Mouse (Mus musculus): ENCODE data around the gene Olfr686.

The Olfr686 gene

DNA sequence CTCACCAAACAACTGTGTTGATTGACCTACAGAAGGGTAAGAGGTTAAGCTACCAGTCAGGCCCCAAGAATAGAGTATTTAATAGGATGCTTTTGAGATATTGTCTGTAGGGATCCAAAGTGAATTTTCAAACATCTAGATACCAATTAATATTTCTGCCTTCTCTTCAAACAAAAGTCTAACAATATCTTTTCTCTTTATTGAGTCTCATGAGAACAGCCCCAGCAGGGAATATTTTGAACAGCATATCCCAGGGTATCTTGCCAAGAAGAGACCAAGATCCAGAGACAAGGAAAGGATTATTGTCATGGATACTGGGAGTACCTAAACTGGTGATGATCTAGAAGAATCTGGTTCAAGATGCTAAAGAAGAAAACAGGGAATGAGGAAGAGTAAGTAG lies at the start of gene Olfr686:
Gene Olfr686 (minus strand): TSS at position 101 of the 400 bp plus-strand sequence.
- in situ Hi-C loops (cut with MseI, MboI): no loop called here

DNA sequence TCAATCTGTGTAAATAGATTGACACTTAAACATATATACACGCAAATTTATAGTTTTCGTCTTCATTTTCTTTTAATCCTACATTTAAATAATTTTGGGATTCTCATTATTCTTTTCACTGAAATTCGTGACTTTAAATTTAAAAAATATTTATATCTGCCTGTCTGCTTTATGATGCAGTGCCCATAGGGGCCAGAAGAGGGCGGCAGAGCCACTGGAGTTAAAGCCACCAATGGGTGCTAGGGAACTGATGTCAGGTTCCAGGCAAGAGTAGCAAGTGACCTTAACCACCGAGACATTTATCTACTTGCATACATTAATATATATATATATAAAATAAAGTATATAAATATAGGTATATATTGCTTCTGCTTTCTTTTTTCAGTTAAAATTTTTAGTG lies 49.4 kb upstream of the Olfr686 start:
- in situ Hi-C loops (cut with MseI, MboI): loop anchor here in 1 of 2 experiments (10.0 kb wide), 1 partner anchor 268 kb away; no protein-coding TSS in a partner anchor

DNA sequence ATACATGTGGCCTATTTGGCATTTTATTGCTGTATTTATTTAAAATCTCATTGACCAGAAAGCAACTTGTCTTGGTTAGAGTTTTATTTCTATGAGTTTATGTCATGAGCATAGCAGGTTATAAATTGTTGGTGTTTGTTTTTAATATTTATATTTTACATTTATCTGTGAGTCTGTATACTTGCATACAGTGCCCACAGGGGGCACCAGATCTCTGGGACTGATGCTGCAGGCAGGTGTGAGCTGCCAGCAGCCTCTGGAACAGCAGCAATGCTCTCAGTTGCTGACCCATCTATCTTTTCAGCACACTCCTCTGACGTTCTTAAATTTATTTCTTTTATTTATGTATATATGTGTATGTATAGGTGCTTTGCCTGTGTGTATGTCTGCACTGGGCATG lies 40.9 kb upstream of the Olfr686 start:
- in situ Hi-C loops (cut with MseI, MboI): no loop called here

DNA sequence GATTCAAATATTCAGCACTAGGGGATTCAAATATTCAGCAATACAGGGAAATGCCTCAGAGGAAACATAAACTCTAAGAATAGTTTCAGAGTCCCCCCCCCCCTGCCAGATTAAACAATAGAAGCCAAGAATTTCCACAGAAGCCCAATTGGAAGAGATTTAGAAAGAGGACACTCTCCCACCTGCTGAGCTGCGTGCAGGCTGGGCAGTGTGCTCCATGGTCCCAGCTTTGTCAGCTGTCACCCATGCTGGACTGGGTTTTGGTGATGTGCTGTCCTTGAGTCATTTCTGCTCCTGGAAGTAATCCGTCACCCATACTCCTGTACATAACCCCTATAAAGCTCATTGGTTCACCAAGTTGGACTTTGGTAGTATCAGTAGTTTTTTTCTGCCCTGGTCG lies 40.4 kb upstream of the Olfr686 start:
- in situ Hi-C loops (cut with MseI, MboI): no loop called here

DNA sequence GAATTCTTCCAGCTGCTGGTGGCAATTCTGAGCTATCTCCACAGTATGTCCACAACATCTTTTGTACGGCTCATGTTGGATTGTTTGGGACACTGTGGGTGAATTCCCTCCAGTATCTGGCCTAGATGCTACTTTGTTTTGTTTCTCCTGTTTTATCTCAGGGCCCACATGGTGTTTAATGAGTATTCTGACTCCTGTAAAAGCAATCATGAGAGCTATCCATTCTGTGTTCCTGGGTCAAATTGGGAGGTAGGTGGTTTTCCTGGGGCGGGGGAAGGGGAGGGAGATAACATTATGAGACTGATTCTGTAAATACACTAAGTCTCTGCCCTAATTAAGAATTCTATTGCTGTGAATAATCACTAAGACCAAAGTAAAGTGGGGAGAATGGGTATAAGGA lies 22.1 kb upstream of the Olfr686 start:
- in situ Hi-C loops (cut with MseI, MboI): no loop called here

DNA sequence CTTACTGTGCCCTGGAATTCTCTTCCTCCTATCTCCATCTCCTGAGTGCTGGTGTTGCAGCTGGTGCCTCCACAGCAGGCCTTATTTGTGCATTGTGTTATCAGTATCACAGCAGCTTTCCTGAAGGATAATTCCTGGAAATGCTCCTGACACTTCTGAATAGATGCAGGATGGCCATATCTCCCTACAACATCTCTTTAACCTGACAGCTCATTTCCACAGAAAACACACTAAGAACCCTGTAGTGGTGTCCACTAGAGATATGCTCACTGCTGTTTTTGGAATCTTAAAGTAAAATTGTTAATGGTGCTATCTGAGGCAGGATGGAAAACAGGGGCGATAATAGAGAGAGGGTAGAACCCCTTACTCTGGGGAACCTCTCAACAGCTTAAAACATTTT lies 20.9 kb upstream of the Olfr686 start:
- in situ Hi-C loops (cut with MseI, MboI): no loop called here

DNA sequence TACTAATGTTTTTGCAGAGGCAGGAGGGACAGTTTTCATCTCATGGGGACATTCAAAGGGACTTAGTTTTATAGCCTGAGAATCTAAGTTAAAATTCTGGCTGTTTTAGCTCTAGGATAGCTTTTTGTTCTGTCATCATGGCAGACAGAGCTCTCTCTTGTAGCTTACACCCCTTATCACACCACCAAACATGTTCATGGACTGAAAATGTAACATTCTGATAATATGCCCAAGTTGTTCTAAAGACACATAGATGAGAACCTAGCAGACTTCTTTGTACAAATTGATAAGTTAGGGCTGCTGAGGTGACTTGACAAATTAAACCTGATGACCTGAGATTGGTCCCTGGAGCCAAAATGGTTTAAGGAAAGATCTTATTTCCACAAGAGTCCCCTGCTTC lies 19.4 kb upstream of the Olfr686 start:
- in situ Hi-C loops (cut with MseI, MboI): no loop called here

DNA sequence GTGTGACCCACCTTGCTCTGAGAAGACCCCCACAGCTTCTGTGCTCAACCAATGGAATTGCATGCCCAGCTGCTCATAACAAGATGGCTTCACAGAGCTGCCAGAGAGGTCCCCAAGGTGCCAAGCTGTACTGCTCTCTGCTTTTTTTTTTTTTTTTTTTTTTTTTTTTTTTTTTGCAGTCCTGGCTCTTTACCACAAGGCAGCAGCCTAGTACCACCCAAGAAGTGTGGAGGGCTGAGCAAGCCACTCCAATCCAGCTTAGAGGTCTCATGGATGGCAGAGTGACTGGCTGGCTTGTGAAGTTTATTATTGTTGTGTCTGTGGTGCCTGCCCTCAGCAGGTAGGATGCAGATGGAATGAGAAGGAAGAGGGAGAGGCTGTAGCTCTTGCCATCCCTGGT lies 18.8 kb upstream of the Olfr686 start:
- in situ Hi-C loops (cut with MseI, MboI): no loop called here

DNA sequence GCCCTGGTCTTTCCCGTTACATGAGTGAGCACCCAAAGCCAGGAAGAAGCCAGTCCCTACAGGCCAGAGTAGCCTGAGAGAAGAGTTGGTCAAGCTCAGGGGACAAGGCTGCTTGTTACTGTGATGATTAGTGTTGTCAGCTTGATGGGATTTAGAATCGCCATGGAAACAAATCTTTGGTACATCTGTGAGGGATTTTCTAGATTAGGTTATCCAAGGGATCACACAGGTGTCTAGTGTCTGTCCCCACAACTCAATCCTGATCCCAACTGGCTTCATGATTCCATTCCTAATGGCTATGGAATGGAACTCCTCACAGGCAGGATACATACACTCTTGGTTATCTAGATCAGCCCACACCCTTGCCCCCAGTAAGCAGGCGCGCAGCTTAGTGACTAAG lies 11.0 kb upstream of the Olfr686 start:
- in situ Hi-C loops (cut with MseI, MboI): no loop called here

DNA sequence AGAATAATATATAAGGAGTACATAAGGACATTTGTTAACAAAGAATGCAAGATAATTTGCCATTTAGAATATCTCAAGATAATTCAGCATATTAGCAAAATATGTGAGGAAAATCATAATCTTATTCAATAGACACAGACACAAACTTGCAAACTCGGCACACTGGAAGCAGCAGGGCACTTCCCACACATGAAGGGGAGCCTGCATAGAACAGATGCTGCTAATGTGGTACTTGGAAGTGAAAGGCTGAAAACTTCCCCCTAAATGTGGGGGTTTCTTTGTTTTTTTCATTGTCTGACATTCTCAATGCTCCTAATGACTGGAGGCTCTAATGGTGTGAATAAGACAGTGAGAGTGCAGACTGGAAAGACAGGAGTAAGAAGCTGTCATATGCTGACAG lies 7.5 kb upstream of the Olfr686 start:
- in situ Hi-C loops (cut with MseI, MboI): no loop called here

DNA sequence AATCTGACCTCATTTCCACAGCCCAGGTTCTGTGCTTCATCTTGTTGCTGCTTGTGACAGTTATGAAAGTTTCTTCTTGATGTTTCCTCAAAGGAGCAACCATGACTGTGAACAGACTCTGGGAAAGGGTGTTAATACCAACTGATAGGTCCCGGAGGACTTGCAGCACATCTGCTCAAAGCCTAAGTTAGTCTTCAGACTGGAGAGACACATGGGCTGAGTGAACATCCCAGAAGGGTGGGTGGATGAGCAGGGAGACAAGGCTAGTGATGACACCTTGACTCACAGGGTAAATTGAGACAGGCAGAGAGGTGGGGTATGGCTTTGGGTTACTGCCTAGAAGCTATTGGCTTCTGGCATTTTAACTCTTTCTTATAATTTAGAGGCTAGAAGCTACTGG lies 21.4 kb downstream of the Olfr686 start, which contains the start of gene Olfr685:
Gene Olfr685 (minus strand): TSS at position 101 of the 400 bp plus-strand sequence.
- in situ Hi-C loops (cut with MseI, MboI): no loop called here

DNA sequence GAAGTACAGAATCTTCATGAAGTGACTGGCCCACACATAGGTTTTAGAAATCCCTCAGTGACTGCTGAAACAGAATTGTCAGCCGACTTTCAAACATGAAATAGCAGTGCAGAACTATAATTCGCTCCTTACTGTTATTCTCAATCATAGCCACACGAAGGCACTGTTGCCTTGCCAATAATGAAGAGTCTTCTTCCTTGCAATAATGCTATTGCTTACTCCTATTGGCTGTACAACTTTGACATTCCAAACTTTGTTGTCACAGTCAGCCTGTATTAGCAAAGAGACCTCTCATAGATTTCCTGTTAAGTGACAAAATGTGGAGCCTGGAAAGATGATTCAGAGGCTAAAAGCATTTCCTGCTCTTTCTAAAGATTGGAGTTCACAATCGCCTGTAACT lies 36.5 kb downstream of the Olfr686 start:
- in situ Hi-C loops (cut with MseI, MboI): loop anchor here (10.0 kb wide), 1 partner anchor 354 kb away; no protein-coding TSS in a partner anchor

DNA sequence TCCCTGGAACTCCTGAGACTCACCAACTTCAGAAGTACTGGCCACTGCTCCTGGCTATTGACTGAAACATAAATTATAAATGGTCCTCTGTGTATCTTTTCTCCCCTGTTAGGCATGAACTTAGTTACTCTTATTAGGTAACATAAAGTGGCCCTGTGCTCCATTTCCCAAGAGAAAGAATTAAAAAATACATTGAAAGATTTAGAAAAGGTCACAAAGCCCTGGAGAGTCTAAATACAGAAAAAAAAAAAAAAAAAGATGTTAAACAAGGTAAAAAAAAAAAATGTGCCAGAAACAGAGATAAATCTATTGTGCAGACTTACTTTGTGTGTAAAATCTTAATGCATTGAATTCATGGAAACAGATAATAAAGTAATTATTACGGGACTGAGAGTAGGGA lies 43.7 kb downstream of the Olfr686 start, which contains the start of gene Olfr684:
Gene Olfr684 (minus strand): TSS at position 101 of the 400 bp plus-strand sequence.
- in situ Hi-C loops (cut with MseI, MboI): no loop called here

Measured in mouse trophoblast stem cell (cell line).